7 mouse cellular contexts compared by ENCODE assay signal in the genomic region with DNA sequence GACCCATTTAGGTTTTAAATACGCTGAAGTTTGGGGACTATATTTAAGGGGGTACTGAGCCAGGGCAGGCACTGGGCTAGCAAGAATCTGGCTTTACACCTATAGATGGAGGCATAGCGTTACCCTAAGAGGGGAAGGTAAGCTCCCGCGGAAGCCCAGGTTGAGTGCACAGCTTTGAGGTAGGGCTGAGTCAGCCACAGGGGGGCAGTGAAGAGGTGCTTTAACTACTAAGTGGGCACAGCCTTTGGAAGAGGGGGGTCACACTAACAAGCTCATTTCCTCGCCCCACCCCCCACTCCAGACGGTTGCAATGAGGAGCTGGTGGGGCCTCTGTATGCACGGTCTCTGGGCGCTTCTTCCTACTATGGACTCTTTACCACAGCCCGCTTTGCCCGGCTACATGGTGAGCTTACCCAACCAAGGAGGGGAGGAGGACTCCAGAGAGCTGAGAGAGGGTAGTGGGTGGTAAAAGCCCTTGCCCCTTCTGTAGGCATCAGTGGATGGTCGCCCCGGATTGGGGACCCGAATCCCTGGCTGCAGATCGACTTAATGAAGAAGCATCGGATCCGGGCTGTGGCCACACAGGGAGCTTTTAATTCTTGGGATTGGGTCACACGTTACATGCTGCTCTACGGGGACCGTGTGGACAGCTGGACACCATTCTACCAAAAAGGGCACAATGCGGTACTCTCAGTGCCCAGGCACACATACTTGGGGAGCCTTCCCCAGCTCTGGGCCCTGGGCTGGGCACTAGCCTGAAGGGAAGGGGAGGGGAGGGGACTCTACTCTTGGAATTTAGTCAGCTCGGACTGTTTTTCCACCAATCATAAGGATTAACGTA. TPM values are rescaled to one million over a fixed set of nuclear protein-coding genes. Genes with fewer than 3 reads are reported as not detected.
A peak's percentile ranks its signal among the peaks of the same experiment; 100 is the strongest.
DNase-seq lines count a peak whose midpoint lies in the region; ATAC-seq lines count a peak whose summit lies in the region.

No protein-coding gene starts in this region.

- H3K27ac ChIP-seq in embryonic facial prominence, embryonic 13.5 days = no peak overlapping the region
- H3K27ac ChIP-seq in hindbrain, embryonic 14.5 days = no peak overlapping the region
- H3K27ac ChIP-seq in midbrain, embryonic 11.5 days (ENCODE audit: low read depth, low read length) = no peak overlapping the region

- 19% methylated on average over 22 of the region's 22 CpGs for WGBS in embryonic facial prominence, embryonic 13.5 days
- 29% methylated on average over 22 of the region's 22 CpGs for WGBS in hindbrain, embryonic 14.5 days
- WGBS in midbrain, embryonic 11.5 days = 27% methylated on average over 22 of the region's 22 CpGs

- H3K9me3 ChIP-seq in embryonic facial prominence, embryonic 13.5 days = no peaks in the 10 kb centered on the region
- no peaks in the 10 kb centered on the region for H3K9me3 ChIP-seq in hindbrain, embryonic 14.5 days (ENCODE audit: control insufficient read depth, low read length)
- no peaks in the 10 kb centered on the region for H3K9me3 ChIP-seq in midbrain, embryonic 11.5 days (ENCODE audit: control insufficient read depth, low read length)

- peak overlapping the region; percentile 35; the same call in 1 of the 2 replicates for H3K4me3 ChIP-seq in embryonic facial prominence, embryonic 13.5 days
- peak overlapping the region; percentile 41 for H3K4me3 ChIP-seq in hindbrain, embryonic 14.5 days (replicated peaks; ENCODE audit: low read length)
- H3K4me3 ChIP-seq in midbrain, embryonic 11.5 days (ENCODE audit: low read depth, low read length) = no peak overlapping the region

- peak; percentile 35 for ATAC-seq in CD4-positive, CD25-positive, alpha-beta regulatory T cell, adult 4 months
- ATAC-seq in embryonic facial prominence, embryonic 13.5 days (ENCODE audit: insufficient number of reproducible peaks, insufficient read depth, low FRiP score, low TSS enrichment, low read depth) = no peak
- ATAC-seq in hindbrain, embryonic 14.5 days (ENCODE audit: low FRiP score) = peak; percentile 8; the same call in 1 of the 2 replicates
- no peak for ATAC-seq in midbrain, embryonic 11.5 days (ENCODE audit: low FRiP score)

- no peaks in the 10 kb centered on the region for H3K36me3 ChIP-seq in embryonic facial prominence, embryonic 13.5 days
- no peaks in the 10 kb centered on the region for H3K36me3 ChIP-seq in hindbrain, embryonic 14.5 days (replicated peaks; ENCODE audit: control insufficient read depth, insufficient read depth)
- no peaks in the 10 kb centered on the region for H3K36me3 ChIP-seq in midbrain, embryonic 11.5 days (ENCODE audit: control insufficient read depth, insufficient read depth, low read length)

- peak overlapping the region; percentile 57 for H3K4me2 ChIP-seq in embryonic facial prominence, embryonic 13.5 days
- peak overlapping the region; percentile 63 for H3K4me2 ChIP-seq in hindbrain, embryonic 14.5 days (replicated peaks)
- H3K4me2 ChIP-seq in midbrain, embryonic 11.5 days = no peak overlapping the region

- peak; percentile 29 for DNase-seq in Muller cell, postnatal 12 days (ENCODE audit: inconsistent ontology term)
- DNase-seq in hindbrain, embryonic 14.5 days (ENCODE audit: low spot score) = peak; percentile 68
- DNase-seq in left cerebral cortex, adult 8-10 months (ENCODE audit: low spot score in 2 of 2) = peak; percentile 59 to 70
- peak; percentile 90 for DNase-seq in midbrain, embryonic 11.5 days (ENCODE audit: low spot score, missing footprints)
- DNase-seq in spleen, postnatal 36 days (ENCODE audit: low spot score in 2 of 2) = peak; percentile 65 to 66

- peaks cover 75% of the 10 kb centered on the region for H3K27me3 ChIP-seq in embryonic facial prominence, embryonic 13.5 days
- H3K27me3 ChIP-seq in hindbrain, embryonic 14.5 days (ENCODE audit: control insufficient read depth, insufficient read depth, low read length) = peaks cover 40% of the 10 kb centered on the region
- H3K27me3 ChIP-seq in midbrain, embryonic 11.5 days (ENCODE audit: control insufficient read depth, insufficient read depth, low read length) = peaks cover 60% of the 10 kb centered on the region

- H3K4me1 ChIP-seq in embryonic facial prominence, embryonic 13.5 days = peaks cover 56% of the 10 kb centered on the region
- peaks cover 42% of the 10 kb centered on the region for H3K4me1 ChIP-seq in hindbrain, embryonic 14.5 days (replicated peaks; ENCODE audit: control insufficient read depth, insufficient read depth, low read length)
- H3K4me1 ChIP-seq in midbrain, embryonic 11.5 days (ENCODE audit: control insufficient read depth, insufficient read depth, low read length) = peaks cover 20% of the 10 kb centered on the region

- H3K9ac ChIP-seq in embryonic facial prominence, embryonic 13.5 days = no peak overlapping the region
- peak overlapping the region; percentile 48 for H3K9ac ChIP-seq in hindbrain, embryonic 14.5 days
- H3K9ac ChIP-seq in midbrain, embryonic 11.5 days (ENCODE audit: low read length) = peak overlapping the region; percentile 4; the same call in 1 of the 2 replicates

RNA-seq across cellular contexts. Expression of gene Ccr10, which starts 1.9 kb away (rescaled TPM):
- polyA plus RNA-seq in CD4-positive, CD25-positive, alpha-beta regulatory T cell, adult 4 months (2017; shearing (Covaris generic)) = 1 to 10 TPM in 1 of 2 experiments, under 1 TPM in 1; 0.36 to 2.0 TPM
- polyA plus RNA-seq in embryonic facial prominence, embryonic 13.5 days (2015; fragmentation: Nextera tagmentation; extraction: Ambion mirVana) = 0.15 and 0.27 TPM in 2 replicates
- 0.23 and 0.25 TPM in 2 replicates for polyA plus RNA-seq in hindbrain, embryonic 14.5 days (2014; fragmentation: Nextera tagmentation; extraction: Ambion mirVana)
- total RNA-seq in left cerebral cortex, adult 8-10 months (2022) = under 1 TPM in 2 of 4 experiments, not detected in 2; 0.18 to 0.34 TPM
- not detected in 2 replicates for polyA plus RNA-seq in midbrain, embryonic 11.5 days (2014; fragmentation: Nextera tagmentation; extraction: Ambion mirVana)

RNA-seq across cellular contexts. Expression of gene Plekhh3, which starts 6.0 kb away (rescaled TPM):
- not detected for polyA plus RNA-seq in CD4-positive, CD25-positive, alpha-beta regulatory T cell, adult 4 months (2017; shearing (Covaris generic))
- 9.7 and 10.2 TPM in 2 replicates for polyA plus RNA-seq in embryonic facial prominence, embryonic 13.5 days (2015; fragmentation: Nextera tagmentation; extraction: Ambion mirVana)
- polyA plus RNA-seq in hindbrain, embryonic 14.5 days (2014; fragmentation: Nextera tagmentation; extraction: Ambion mirVana) = 7.7 and 9.5 TPM in 2 replicates
- total RNA-seq in left cerebral cortex, adult 8-10 months (2022) = 10 to 100 TPM; 13.5 to 15.9 (median 15.3) TPM
- 5.8 and 7.2 TPM in 2 replicates for polyA plus RNA-seq in midbrain, embryonic 11.5 days (2014; fragmentation: Nextera tagmentation; extraction: Ambion mirVana)

RNA-seq across cellular contexts. Expression of gene Cntnap1, which starts 6.8 kb away (rescaled TPM):
- polyA plus RNA-seq in CD4-positive, CD25-positive, alpha-beta regulatory T cell, adult 4 months (2017; shearing (Covaris generic)) = under 1 TPM in 1 of 2 experiments, not detected in 1; 0.17 TPM
- 0.50 and 1.2 TPM in 2 replicates for polyA plus RNA-seq in embryonic facial prominence, embryonic 13.5 days (2015; fragmentation: Nextera tagmentation; extraction: Ambion mirVana)
- polyA plus RNA-seq in hindbrain, embryonic 14.5 days (2014; fragmentation: Nextera tagmentation; extraction: Ambion mirVana) = 6.0 and 6.5 TPM in 2 replicates
- 100 to 1,000 TPM; 173 to 184 (median 176) TPM for total RNA-seq in left cerebral cortex, adult 8-10 months (2022)
- polyA plus RNA-seq in midbrain, embryonic 11.5 days (2014; fragmentation: Nextera tagmentation; extraction: Ambion mirVana) = 0.30 and 0.32 TPM in 2 replicates

RNA-seq across cellular contexts. Expression of gene Tubg2, which starts 21.4 kb away (rescaled TPM):
- 1 to 10 TPM; 1.4 to 3.5 TPM for polyA plus RNA-seq in CD4-positive, CD25-positive, alpha-beta regulatory T cell, adult 4 months (2017; shearing (Covaris generic))
- polyA plus RNA-seq in embryonic facial prominence, embryonic 13.5 days (2015; fragmentation: Nextera tagmentation; extraction: Ambion mirVana) = 12.6 and 12.9 TPM in 2 replicates
- polyA plus RNA-seq in hindbrain, embryonic 14.5 days (2014; fragmentation: Nextera tagmentation; extraction: Ambion mirVana) = 48.6 and 50.6 TPM in 2 replicates
- total RNA-seq in left cerebral cortex, adult 8-10 months (2022) = 10 to 100 TPM; 53.1 to 58.8 (median 56.7) TPM
- 3.4 and 5.1 TPM in 2 replicates for polyA plus RNA-seq in midbrain, embryonic 11.5 days (2014; fragmentation: Nextera tagmentation; extraction: Ambion mirVana)

RNA-seq across cellular contexts. Expression of gene Ezh1, which starts 49.1 kb away (rescaled TPM):
- 10 to 100 TPM; 57.3 to 85.6 TPM for polyA plus RNA-seq in CD4-positive, CD25-positive, alpha-beta regulatory T cell, adult 4 months (2017; shearing (Covaris generic))
- polyA plus RNA-seq in embryonic facial prominence, embryonic 13.5 days (2015; fragmentation: Nextera tagmentation; extraction: Ambion mirVana) = 16.9 and 19.8 TPM in 2 replicates
- polyA plus RNA-seq in hindbrain, embryonic 14.5 days (2014; fragmentation: Nextera tagmentation; extraction: Ambion mirVana) = 26.9 and 37.2 TPM in 2 replicates
- total RNA-seq in left cerebral cortex, adult 8-10 months (2022) = 10 to 100 TPM; 62.4 to 63.9 (median 63.7) TPM
- polyA plus RNA-seq in midbrain, embryonic 11.5 days (2014; fragmentation: Nextera tagmentation; extraction: Ambion mirVana) = 10.4 and 10.6 TPM in 2 replicates

Comparison
In these comparisons a context has a peak if more than half of its experiments do, and no peak if none do; other contexts are left out.
1. ATAC-seq: peak in CD4-positive, CD25-positive, alpha-beta regulatory T cell, adult 4 months (single experiment) and hindbrain, embryonic 14.5 days (single experiment); none in embryonic facial prominence, embryonic 13.5 days (single experiment) and midbrain, embryonic 11.5 days (single experiment).
2. DNase-seq: peak in every context shown above with its lines; median percentile 90 in midbrain, embryonic 11.5 days; 68 in hindbrain, embryonic 14.5 days; 66 in spleen, postnatal 36 days; 64 in left cerebral cortex, adult 8-10 months; 29 in Muller cell, postnatal 12 days.